ENCODE assay signal across 23 mouse cellular contexts in genomic region chr5:138885905-138886304, GRCm38 (mm10).
DNase-seq lines count a peak whose midpoint lies in the region; TF ChIP-seq lines count a peak whose summit lies in the region.
"Had no signal": no experiment of that assay in that cellular context is flagged by ENCODE, and none has a peak within 500 bp of the region (broad histone marks: within the 10 kb centered on the region; RNA-seq: fewer than 3 reads in every experiment).

No protein-coding gene starts in this region.

- intact Hi-C loops in gastrocnemius, adult 2 months (cut with DNase I), result no loop called here

- TF ChIP-seq CTCF in gastrocnemius, adult 2 months (IDR thresholded peaks at IDR 0.05), result no peak

- DNase-seq in gastrocnemius, adult 2 months, result peak; percentile 42
- no peak for DNase-seq in gastrocnemius, postnatal 10 days
- DNase-seq in heart, adult 8-10 months (ENCODE audit: low spot score), result peak; percentile 45
- no peak for DNase-seq in heart, postnatal 4 days
- DNase-seq in kidney, adult 8-10 months, result peak; percentile 15 to 17
- no peak for DNase-seq in kidney, postnatal 10 days
- DNase-seq in lung, adult 18-20 months, result no peak
- DNase-seq: adrenal gland, adult 2 months; adrenal gland, postnatal 36 days; cerebellum, adult 18-20 months; cerebellum, postnatal 10 days; liver; lung, embryonic 14.5 days; lung, postnatal 14 days; midbrain, embryonic 14.5 days; retina, postnatal 1 day; right cerebral cortex, postnatal 14 days; thymus, postnatal 14 days had no signal

- H3K4me3 ChIP-seq in gastrocnemius, adult 2 months, result no peak overlapping the region
- H3K4me3 ChIP-seq: erythroblast, embryonic 14.5 days; heart, embryonic 13.5 days; hindbrain, embryonic 13.5 days; neural tube, embryonic 15.5 days had no signal

- no peak overlapping the region for H3K27ac ChIP-seq in gastrocnemius, adult 2 months
- H3K27ac ChIP-seq: heart, embryonic 13.5 days; hindbrain, embryonic 13.5 days; liver, embryonic 14.5 days; neural tube, embryonic 15.5 days had no signal

Comparison
In these comparisons a context has a peak if more than half of its experiments do, and no peak if none do; other contexts are left out.
1. DNase-seq: peak in gastrocnemius, adult 2 months (single experiment), heart, adult 8-10 months (single experiment) and kidney, adult 8-10 months (2 of 2); none in gastrocnemius, postnatal 10 days (single experiment), heart, postnatal 4 days (single experiment), kidney, postnatal 10 days (single experiment) and lung, adult 18-20 months (0 of 2).